Mouse (Mus musculus) cerebellum, adult 11 months (tissue): ENCODE measurements around the gene Npc1l1.
"Not testable (repeated sequence)": the region's sequence is repeated elsewhere in the genome, so short reads cannot be mapped to it uniquely, and the experiment has no call there.

Experiments used
- DNase-seq: peaks from one replicate; pipeline ENCODE4 v3.0.0; 2022

Gene Npc1l1

GRCm38 (mm10) chr11:6230012-6230411 lies at the start of gene Npc1l1:
TSS of gene Npc1l1 (minus strand) at chr11:6230143.
- DNase-seq = no peak

GRCm38 (mm10) chr11:6276466-6276865 lies 46.5 kb upstream of the Npc1l1 start:
- DNase-seq = no peak

GRCm38 (mm10) chr11:6275094-6275484 lies 45.1 kb upstream of the Npc1l1 start:
- DNase-seq = no peak

- DNase-seq = peak; percentile 99
Measured at GRCm38 (mm10) chr11:6274387-6275093, 44.6 kb upstream of the Npc1l1 start, which contains the start of gene Tmed4. TSS of gene Tmed4 (minus strand) at chr11:6274870.

GRCm38 (mm10) chr11:6273607-6274006 lies 43.7 kb upstream of the Npc1l1 start:
- DNase-seq = no peak

- peak; percentile 90 for DNase-seq
Measured at GRCm38 (mm10) chr11:6267320-6268254, 37.6 kb upstream of the Npc1l1 start, which contains the start of gene Ddx56. TSS of gene Ddx56 (minus strand) at chr11:6267772.

- DNase-seq = no peak
Measured at GRCm38 (mm10) chr11:6266621-6267020, 36.7 kb upstream of the Npc1l1 start.

GRCm38 (mm10) chr11:6261434-6262082 lies 31.6 kb upstream of the Npc1l1 start:
- DNase-seq = peak; percentile 56

- DNase-seq = no peak
Measured at GRCm38 (mm10) chr11:6259413-6259812, 29.5 kb upstream of the Npc1l1 start.

- DNase-seq = no peak
Measured at GRCm38 (mm10) chr11:6256490-6257072, 26.6 kb upstream of the Npc1l1 start.

- not testable (repeated sequence) for DNase-seq
Measured at GRCm38 (mm10) chr11:6254602-6255001, 24.7 kb upstream of the Npc1l1 start.

GRCm38 (mm10) chr11:6252824-6253223 lies 22.9 kb upstream of the Npc1l1 start:
- DNase-seq = no peak

- no peak for DNase-seq
Measured at GRCm38 (mm10) chr11:6252248-6252647, 22.3 kb upstream of the Npc1l1 start.

- no peak for DNase-seq
Measured at GRCm38 (mm10) chr11:6244707-6245106, 14.8 kb upstream of the Npc1l1 start.

GRCm38 (mm10) chr11:6233025-6233424 lies 3.1 kb upstream of the Npc1l1 start:
- DNase-seq = no peak

GRCm38 (mm10) chr11:6224541-6225229 lies 5.3 kb downstream of the Npc1l1 start:
- DNase-seq = no peak

- no peak for DNase-seq
Measured at GRCm38 (mm10) chr11:6222187-6222586, 7.8 kb downstream of the Npc1l1 start.

GRCm38 (mm10) chr11:6219967-6220366 lies 10.0 kb downstream of the Npc1l1 start:
- DNase-seq = no peak

- DNase-seq = no peak
Measured at GRCm38 (mm10) chr11:6218189-6218896, 11.6 kb downstream of the Npc1l1 start.

- DNase-seq = no peak
Measured at GRCm38 (mm10) chr11:6216834-6217233, 13.1 kb downstream of the Npc1l1 start.

GRCm38 (mm10) chr11:6208158-6208557 lies 21.8 kb downstream of the Npc1l1 start:
- no peak for DNase-seq

- no peak for DNase-seq
Measured at GRCm38 (mm10) chr11:6207090-6207489, 22.9 kb downstream of the Npc1l1 start.
